Mouse (Mus musculus) brain, embryonic 18.5 days (tissue): Measurements from ENCODE around the gene Wfdc15b.

ENCODE experiments used
- DNase-seq: peaks from one replicate; pipeline ENCODE4 v3.0.0-alpha.2; 2012; ENCODE audit warnings: low read depth, low spot score

The Wfdc15b gene

DNA sequence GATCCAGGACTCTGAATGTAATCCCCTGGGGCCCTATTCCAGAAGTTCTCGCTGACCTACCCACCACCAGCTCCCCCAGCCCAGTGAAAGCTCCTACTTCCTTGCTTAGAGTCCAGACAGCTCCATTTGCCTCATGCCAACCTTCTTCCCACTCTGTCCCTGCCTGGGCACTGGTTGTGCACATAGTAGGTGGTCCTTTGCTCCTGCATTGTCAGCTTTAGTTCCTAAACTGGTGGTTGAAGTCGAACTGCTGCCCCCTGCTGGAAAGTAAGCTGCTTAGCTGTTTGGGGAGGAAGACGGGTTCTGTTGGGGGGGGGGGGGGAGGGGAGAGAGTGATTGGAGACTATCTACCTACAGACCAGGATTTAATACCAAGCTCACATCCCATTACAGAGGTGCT lies 41.3 kb downstream of the Wfdc15b start:
- no peak for DNase-seq

DNA sequence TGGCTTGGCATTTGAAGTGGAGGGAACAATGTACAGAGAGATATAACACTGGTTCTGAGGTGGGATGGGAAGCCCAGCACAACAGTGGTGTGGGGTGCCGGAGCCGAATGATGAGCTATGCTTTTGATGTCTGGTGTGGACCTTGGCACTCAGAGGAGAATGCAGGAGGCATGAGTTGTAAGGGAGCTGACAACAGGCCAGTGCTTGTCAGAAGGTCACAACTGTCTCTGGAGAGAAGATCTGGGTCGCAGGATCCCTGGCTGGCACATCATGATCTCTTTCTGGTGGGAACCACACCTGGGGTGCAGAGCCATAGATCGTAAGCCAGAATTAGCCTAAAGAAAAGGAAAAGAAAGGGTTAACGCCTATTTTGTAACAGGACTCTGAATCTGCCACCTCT lies 43.6 kb downstream of the Wfdc15b start:
- DNase-seq, result no peak

- DNase-seq, result no peak
Measured at GRCm38 (mm10) chr2:164175850-164176249, 45.6 kb downstream of the Wfdc15b start.

DNA sequence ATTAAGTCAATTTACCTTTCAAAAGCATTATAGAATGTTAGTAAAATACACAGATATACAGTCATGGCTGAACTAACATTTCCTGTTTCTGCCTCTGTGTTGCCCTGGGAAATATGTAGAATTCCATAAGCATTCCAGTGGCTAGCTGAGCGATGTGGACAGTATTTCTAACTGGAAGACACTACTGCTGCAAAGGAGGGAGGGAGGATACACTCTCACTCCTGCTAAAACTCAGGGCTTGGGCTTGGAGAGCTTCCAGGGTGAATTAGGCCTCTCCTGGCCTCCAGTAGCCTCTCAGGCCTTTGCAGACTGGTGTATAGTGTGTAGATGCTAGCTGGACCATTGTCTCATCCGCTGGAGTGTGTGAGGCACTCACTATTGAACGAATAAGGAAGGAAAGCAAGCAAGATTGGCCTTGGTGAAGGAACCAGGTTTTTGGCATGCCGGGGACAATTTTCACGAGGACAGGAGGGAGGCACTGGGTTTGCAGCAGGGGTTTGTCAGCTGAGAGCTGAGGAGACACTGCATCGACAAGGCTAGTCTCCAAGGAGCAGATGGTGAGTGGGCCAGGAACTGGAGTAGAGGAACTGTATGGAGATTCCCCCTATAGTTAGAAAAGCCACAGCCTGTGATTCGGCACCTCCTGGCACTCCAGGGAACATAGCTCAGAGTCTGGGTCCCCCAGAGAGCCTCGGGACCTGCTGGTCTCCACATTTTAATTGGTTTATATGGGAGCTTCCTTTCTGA lies 46.6 kb downstream of the Wfdc15b start:
- DNase-seq, result no peak

GRCm38 (mm10) chr2:164173394-164173793 lies 48.1 kb downstream of the Wfdc15b start:
- DNase-seq, result no peak

GRCm38 (mm10) chr2:164170902-164171301 lies 50.6 kb downstream of the Wfdc15b start, which contains the start of gene Kcns1:
Gene Kcns1, minus strand, starts transcription at chr2:164171113.
- DNase-seq, result no peak

DNA sequence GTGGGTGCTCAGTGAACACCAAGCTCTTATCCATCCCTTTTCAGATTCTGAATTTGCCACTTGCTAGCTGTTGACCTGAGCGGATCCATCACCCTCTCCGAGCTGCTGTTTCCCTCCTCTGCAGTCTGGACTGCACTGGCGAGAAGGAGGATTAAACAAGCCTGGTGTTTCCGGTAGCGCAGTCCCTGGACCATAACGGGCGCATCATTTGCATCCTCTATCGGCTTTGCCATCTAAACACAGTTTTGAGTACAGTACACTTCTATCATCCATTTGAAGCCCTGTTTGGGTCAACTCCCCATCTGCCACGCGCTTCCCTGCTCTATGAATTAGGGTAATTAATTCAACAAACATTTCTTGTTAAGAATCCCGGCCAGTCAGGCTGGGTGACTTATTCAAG lies 51.1 kb downstream of the Wfdc15b start:
- no peak for DNase-seq

DNA sequence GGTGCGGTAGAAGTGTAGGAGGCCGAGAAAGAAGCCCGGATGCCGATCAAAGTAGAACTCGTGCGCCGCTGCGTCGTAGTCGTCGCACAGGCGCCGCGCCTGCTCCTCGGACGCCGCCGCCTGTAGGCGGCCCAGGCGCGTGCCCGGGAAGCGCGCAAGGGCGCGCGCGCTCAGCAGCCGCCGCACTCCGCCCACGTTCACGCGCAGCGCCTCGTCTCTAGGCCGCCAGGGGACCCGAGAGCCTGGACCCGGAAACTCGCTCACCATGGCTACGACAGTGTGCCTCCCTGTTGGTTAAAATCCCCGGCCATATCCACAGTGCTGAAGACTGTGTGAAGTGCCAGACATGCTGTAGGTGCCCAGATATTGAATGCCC lies 52.9 kb downstream of the Wfdc15b start:
- peak; percentile 16 for DNase-seq

DNA sequence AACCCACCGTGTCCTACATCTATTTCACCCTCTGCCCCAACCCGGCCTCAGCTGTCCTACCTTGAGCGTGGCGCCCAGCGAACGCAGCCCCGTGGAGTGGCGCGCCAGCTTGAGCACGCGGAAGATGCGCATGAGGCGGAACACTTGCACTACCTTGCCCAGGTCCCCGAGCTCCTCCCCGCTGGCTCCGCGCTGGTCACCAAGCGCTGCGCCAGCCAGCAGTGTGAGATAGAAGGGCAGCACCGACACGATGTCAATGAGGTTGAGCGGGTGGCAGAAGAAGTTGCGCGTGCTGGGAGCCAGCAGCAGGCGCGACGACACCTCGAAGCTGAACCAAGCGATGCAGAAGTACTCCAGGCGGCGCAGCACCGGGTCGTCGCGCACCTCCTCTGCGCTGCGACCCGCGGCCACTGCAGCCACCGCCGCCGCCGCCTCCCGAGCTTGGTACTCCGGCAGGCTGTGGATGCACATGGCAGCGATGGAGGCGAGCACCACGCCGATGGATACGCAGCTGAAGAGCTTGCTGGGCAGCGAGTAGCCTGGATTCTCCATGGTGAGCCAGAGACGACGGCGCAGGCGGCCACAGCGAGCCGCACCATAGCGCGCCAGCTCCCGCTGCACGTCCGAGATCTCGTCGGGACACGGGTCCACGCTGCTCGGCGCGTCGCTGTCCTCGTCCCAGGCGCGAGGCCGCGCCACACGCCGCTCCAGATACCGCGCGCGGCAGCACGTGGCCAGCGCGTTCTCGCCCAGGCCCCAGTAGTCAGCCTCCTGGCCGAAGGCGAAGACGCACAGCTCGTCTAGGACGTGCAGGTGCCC lies 53.5 kb downstream of the Wfdc15b start:
- DNase-seq, result peak; percentile 6

- DNase-seq, result no peak
Measured at GRCm38 (mm10) chr2:164164941-164165340, 56.5 kb downstream of the Wfdc15b start.
